Mouse (Mus musculus): ENCODE results near the gene Lce1c. TPM values are rescaled to one million over a fixed set of nuclear protein-coding genes. Genes with fewer than 3 reads are reported as not detected.
"Not testable (repeated sequence)": the region's sequence is repeated elsewhere in the genome, so short reads cannot be mapped to it uniquely, and the experiment has no call there.

The Lce1c gene
- total RNA-seq (2021), result not detected

DNA sequence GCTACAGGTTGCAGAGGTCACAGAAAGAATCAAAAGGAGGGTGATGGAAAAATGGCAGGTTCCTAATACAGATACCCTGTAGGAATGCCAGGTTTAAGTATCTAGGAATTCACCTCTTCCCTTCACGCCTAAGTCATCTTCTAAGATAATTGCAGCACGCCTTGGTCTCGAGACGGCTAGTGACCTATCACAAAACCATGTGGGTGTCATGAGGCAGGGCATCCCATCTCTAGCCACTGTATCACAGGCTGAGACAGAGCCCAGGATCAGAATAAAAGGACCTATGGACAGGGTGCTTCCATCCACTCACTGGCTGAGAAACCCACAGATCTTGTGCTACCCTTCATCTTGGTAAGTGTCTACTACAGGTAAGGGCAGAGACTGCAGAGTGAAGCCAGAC lies at the start of gene Lce1c:
TSS of gene Lce1c (plus strand) at position 301 of the 400 bp plus-strand sequence.
- no peak for DNase-seq (ENCODE audit: low spot score in 2 of 2)

DNA sequence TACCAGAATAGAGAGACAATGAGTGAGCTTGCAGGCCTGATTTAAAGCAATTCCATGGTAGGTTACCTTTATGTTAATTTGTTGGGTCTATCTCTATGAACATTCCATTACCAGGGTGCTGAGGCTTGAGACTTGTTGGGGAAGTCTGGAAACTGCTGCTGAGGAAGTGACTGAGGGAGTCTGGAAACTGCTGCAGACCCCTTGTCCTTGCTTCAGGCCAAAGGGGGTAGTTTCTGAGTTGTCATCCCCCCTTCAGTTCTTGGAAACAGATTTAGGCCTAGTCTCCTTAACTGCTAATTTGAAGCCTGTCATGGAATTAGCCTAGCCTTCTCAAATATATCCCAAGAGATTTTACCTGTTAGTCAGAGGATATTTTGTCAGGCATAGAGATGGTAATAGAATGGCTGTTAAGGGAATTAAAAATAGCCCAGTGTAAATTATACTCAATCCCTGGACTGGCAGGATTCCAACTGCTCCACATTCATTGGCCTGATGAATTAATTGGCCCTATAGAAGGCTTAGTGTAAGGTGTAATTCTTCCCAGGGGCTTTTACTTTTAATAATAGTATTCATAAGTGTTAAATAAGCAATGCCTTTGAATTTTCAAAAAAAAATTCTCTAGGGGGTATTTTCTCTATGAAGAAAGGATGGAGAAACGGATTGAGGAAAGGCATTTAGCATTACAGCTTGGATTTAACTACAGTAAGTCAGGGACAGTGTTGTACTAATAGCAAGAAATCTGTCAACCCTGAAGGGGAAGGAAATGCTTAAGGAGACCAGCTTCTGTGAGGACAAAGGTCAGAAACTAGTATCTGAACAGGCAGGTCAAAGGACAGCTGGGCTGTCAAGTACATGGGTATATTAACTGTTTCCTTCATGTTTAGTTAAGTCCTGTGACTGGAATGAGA lies 41.0 kb upstream of the Lce1c start:
- no peak for DNase-seq (ENCODE audit: low spot score in 2 of 2)
- intact Hi-C loops (cut with DNase I), result no loop called here

More for the DNA sequence above, at the start of gene Lce1c:
- intact Hi-C loops (cut with DNase I), result no loop called here

DNA sequence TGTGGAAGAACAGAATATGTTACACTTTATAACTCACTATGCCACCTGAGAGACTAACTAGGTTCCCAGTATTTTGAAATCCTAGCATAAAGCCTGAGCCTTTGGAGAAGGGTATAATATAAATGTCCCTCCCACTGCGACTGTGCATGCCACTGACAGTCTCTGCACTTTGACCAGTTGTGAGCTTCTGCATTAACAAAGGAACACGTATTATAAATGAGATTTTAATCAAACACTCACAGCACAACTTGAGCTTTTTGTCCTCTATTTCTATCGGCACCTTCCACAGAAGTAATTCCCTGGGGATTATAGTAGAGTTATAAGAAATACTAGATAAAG lies 40.4 kb upstream of the Lce1c start:
- no peak for DNase-seq (ENCODE audit: low spot score in 2 of 2)
- intact Hi-C loops (cut with DNase I), result no loop called here

DNA sequence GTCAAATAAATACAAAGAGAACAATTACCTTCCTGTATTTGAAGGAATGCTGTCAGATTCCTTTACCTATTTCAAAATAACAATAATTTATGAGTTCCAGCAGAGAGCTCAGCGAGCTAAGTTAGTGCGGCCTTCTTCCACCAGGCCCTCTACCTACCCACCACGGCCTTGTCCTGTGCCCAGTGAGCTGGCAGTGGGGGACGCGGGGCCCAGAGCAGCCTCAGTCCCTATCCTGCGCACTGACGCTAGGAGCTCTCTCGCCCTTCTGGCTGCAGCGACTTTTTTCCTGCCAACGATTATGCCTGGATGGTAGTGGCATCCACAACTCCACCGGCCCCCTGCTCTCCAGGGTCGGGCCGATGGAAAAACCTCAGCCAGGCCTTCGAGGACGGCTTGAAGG lies 39.2 kb upstream of the Lce1c start:
- DNase-seq (ENCODE audit: low spot score in 2 of 2), result no peak
- intact Hi-C loops (cut with DNase I), result no loop called here

DNA sequence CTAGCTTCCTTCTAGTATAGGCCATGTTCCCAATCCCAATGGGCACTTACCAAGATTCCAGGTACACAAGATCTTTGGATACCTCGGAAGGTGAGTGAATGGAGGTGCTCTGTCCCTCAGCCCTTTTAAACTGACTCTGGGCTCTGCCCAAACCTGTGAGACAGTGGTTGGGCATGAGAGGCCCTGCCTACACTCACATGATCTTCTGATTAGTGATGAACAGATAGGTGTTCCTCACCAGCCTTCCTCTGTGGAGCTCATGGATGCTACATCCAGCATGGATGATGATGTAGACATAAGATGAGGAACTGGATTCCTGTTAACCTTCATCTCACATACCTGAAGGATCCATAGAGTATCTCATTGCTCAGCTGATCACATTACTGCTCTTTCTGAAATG lies 30.8 kb upstream of the Lce1c start, which contains the start of gene Lce1a1:
TSS of gene Lce1a1 (minus strand) at position 101 of the 400 bp plus-strand sequence.
- no peak for DNase-seq (ENCODE audit: low spot score in 2 of 2)
- intact Hi-C loops (cut with DNase I), result no loop called here

DNA sequence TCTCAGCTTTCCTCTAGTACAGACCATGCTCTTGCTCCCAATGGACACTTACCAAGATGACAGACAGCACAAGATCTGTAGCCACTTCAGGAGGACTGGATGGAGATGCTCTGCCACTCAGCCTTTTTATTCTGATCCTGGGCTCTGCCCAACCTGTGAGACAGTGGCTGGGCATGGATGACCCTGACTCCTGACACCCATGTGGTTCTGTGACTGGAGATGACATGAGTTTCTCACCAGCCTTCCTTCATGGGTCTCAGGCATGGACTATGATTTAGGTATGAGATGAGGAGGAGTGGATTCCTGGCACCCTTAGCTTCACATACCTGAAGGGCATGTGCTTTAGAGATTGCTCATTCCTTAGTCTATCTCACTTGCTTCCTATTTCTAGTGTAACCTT lies 22.2 kb upstream of the Lce1c start, which contains the start of gene Lce1b:
TSS of gene Lce1b (minus strand) at position 101 of the 400 bp plus-strand sequence.
- DNase-seq (ENCODE audit: low spot score in 2 of 2), result no peak
- intact Hi-C loops (cut with DNase I), result no loop called here

DNA sequence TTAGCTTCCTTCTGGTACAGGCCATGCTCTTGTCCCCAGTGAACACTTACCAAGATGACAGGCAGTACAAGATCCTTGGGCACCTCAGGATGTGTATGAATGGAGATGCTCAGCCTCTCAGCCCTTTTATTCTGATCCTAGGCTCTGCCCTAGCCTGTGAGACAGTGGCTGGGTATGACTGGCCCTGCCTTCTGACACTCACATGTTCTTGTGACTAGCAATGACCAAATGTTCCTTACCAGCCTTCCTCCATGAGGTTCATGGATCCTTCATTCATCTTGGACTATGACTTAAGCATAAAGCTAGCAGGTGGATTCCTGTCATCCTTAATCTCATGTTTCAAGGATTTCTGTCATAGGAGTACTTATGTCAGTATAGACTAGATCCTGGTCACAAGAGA lies 8.8 kb upstream of the Lce1c start, which contains the start of gene Lce1a2:
TSS of gene Lce1a2 (minus strand) at position 101 of the 400 bp plus-strand sequence.
- intact Hi-C loops (cut with DNase I), result no loop called here

DNA sequence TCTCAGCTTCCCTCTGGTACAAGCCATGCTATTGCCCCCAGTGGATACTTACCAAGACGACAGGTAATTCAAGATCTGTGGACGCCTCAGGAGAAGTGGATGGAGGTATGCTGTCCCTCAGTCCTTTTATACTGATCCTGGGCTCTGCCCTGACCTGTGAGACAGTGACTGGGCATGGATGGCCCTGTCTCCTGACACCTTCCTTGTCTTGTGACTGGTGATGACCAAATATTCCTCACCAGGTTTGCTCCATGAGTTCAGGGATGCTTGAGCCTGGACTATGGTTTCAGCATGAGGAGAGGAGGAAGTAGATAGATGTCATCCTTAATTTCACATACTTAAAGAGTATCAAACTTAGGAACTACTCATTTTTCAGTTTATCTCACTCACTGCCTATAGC lies 8.1 kb downstream of the Lce1c start, which contains the start of gene Lce1d:
TSS of gene Lce1d (minus strand) at position 101 of the 400 bp plus-strand sequence.
- DNase-seq (ENCODE audit: low spot score in 2 of 2), result no peak
- intact Hi-C loops (cut with DNase I), result no loop called here

More for the DNA sequence above, 8.8 kb upstream of the Lce1c start, which contains the start of gene Lce1a2:
- DNase-seq (ENCODE audit: low spot score in 2 of 2), result no peak

DNA sequence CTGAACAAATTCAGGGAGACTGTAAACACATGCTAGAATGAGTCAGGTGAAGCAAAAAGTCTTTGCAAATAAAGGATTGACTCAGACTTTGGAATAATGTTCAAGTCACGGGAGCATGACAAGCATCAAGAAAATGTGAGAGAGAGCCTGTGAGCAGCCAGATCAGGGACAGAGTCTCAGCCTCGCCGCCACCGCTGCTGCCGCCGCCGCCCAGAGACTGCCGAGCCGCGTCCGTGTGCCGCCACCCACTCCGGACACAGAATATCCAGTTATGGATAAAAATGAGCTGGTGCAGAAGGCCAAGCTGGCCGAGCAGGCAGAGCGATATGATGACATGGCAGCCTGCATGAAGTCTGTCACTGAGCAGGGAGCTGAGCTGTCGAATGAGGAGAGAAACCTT lies 10.1 kb downstream of the Lce1c start:
- intact Hi-C loops (cut with DNase I), result not testable (repeated sequence)

DNA sequence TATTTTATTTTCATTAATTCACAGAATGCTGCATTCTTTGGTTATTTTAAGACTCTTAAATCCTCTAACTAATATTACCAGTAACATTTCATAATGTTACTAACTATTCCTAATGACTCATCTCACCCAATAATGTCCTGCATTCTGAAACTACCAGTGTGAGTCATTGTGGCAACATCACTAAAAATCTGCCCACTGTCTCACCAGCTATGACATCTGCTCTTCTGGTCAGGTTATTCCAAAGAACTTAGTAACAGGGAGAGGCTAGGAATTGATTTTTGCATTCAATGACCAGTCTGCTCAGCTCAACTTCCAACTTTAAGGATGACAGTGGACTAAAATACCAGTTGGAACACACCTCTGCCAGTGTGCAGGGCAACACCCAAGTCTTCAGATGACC lies 12.6 kb downstream of the Lce1c start:
- DNase-seq (ENCODE audit: low spot score in 2 of 2), result no peak
- intact Hi-C loops (cut with DNase I), result no loop called here

More for the DNA sequence above, 10.1 kb downstream of the Lce1c start:
- DNase-seq (ENCODE audit: low spot score in 2 of 2), result peak in 1 of 2 experiments; percentile 2

DNA sequence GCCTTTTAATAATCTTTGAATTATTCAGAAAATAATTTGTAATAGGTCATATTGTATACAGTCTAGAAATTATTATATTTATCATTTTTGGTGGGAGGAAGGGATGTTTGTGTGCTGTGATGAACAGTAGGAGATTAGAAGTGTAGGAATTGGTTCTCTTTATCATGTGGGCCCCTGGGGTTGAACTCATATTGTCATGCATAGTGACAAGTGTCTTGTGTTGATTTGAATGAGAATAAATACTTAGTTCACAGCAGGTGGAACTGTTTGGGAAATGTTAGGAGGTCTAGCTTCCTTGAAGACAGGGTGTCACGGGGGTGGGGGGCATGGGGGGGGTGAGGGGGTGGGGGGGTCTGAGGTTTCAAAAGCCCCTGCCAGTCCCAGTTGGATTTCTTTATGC lies 15.6 kb downstream of the Lce1c start:
- no peak for DNase-seq (ENCODE audit: low spot score in 2 of 2)
- intact Hi-C loops (cut with DNase I), result no loop called here

DNA sequence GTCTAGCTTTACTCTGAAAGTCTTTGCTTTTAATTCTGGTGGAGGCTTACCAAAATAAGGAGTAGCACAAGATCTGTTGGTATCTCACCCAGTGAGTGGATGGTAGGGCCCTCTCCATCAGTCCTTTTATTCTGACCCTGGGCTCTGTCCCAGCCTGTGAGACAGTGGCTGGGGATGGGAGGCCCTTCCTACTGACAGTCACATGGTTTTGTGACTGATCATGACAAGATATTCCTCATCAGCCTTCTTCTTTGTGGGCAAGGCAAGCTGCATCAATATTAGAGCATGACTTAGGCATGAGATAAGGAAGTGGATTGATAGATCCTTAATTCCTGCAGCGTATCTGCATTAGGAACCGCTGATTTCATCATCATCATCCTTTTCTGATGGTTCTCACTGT lies 29.9 kb downstream of the Lce1c start, which contains the start of gene Lce1e:
TSS of gene Lce1e (minus strand) at position 101 of the 400 bp plus-strand sequence.
- intact Hi-C loops (cut with DNase I), result no loop called here
- DNase-seq (ENCODE audit: low spot score in 2 of 2), result no peak

DNA sequence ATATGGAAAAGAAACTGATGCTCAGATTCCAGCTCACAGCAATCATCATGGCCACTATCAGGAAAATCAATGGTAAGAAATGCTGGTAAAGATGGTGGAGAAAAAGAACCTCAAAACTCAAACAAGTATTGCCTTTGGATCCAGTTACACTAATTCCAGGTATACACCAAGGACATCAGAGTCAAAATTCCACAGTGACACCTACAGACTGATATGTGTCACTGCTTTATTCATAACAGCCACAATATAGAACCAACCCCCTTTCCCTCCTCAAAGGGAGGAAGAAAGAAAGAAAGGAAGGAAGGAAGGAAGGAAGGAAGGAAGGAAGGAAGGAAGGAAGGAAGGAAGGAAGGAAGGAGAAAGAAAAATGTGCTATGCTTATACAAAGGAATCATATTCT lies 36.1 kb downstream of the Lce1c start:
- DNase-seq (ENCODE audit: low spot score in 2 of 2), result no peak
- intact Hi-C loops (cut with DNase I), result no loop called here

DNA sequence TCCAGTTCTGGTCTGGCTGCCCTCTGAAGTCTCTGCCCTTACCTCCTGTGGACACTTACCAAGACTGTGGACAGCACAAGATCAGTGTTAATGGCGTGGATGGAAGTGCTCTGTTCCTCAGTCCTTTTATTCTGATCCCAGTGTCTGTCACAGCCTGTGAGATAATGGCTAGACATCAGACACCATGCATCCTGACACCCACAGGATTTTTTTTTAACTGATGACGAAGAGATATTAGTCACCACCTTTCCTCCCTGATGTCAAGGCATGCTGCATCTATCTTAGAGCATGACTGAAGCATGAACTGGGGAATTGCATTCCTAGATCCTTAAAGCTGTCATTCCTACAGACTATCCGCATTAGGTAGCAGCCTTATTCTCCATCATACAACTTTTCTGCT lies 41.2 kb downstream of the Lce1c start, which contains the start of gene Lce1f:
TSS of gene Lce1f (minus strand) at position 101 of the 400 bp plus-strand sequence.
- intact Hi-C loops (cut with DNase I), result no loop called here
- no peak for DNase-seq (ENCODE audit: low spot score in 2 of 2)

DNA sequence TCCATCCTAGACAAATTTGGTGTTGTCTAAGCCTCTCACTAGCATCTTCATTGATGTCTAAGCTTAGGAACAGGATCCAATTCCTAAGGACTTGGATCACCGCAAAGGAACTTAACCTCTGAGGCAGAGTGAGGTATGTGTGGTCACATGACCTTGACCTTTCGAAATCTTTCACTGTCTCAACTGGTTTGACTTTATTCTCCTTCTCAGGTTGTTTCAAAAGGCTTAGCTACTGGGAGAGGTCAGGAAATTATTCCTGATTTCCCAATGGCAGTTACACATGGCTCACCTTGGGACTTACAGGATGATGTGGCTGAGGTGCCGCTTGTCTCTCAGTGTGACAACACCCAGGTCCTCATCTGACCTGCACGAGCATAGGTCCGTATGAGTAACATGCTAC lies 43.6 kb downstream of the Lce1c start:
- intact Hi-C loops (cut with DNase I), result no loop called here
- DNase-seq (ENCODE audit: low spot score in 2 of 2), result no peak

Other genes with a start within 250 kb of the Lce1c start
- gene Gm9774, start 249.8 kb upstream of the Lce1c start, total RNA-seq (2021), result 1 to 10 TPM; 3.5 to 3.9 TPM
- gene Sprr2k, start 246.7 kb upstream of the Lce1c start, total RNA-seq (2021), result not detected
- gene Sprr1b, start 240.5 kb upstream of the Lce1c start, total RNA-seq (2021), result not detected
- not detected for gene Sprr3, start 220.5 kb upstream of the Lce1c start, total RNA-seq (2021)
- gene Sprr1a, start 193.4 kb upstream of the Lce1c start, total RNA-seq (2021), result not detected
- gene Sprr4, start 178.8 kb upstream of the Lce1c start, total RNA-seq (2021), result not detected
- not detected for gene 2310046K23Rik, start 144.7 kb upstream of the Lce1c start, total RNA-seq (2021)
- not detected for gene Ivl, start 105.5 kb upstream of the Lce1c start, total RNA-seq (2021)
- not detected for gene Smcp, start 90.2 kb upstream of the Lce1c start, total RNA-seq (2021)
- gene 2210017I01Rik, start 71.8 kb upstream of the Lce1c start, total RNA-seq (2021), result not detected
- not detected for gene Lce6a, start 57.6 kb upstream of the Lce1c start, total RNA-seq (2021)
- not detected for gene Lce1a1, start 30.9 kb upstream of the Lce1c start, total RNA-seq (2021)
- not detected for gene Lce1b, start 22.3 kb upstream of the Lce1c start, total RNA-seq (2021)
- not detected for gene Lce1a2, start 8.9 kb upstream of the Lce1c start, total RNA-seq (2021)
- gene Lce1d, start 8.0 kb downstream of the Lce1c start, total RNA-seq (2021), result not detected
- gene Lce1e, start 29.8 kb downstream of the Lce1c start, total RNA-seq (2021), result not detected
- not detected for gene Lce1f, start 41.1 kb downstream of the Lce1c start, total RNA-seq (2021)
- gene Gm38119, start 59.8 kb downstream of the Lce1c start, total RNA-seq (2021), result not detected
- not detected for gene Lce1g, start 73.1 kb downstream of the Lce1c start, total RNA-seq (2021)
- gene Lce1h, start 85.8 kb downstream of the Lce1c start, total RNA-seq (2021), result not detected
- not detected for gene Lce1i, start 99.7 kb downstream of the Lce1c start, total RNA-seq (2021)
- not detected for gene Lce1j, start 111.3 kb downstream of the Lce1c start, total RNA-seq (2021)
- gene Lce1k, start 128.6 kb downstream of the Lce1c start, total RNA-seq (2021), result not detected
- not detected for gene Kprp, start 148.0 kb downstream of the Lce1c start, total RNA-seq (2021)
- gene Lce1l, start 172.0 kb downstream of the Lce1c start, total RNA-seq (2021), result not detected
- not detected for gene 2310050C09Rik, start 191.0 kb downstream of the Lce1c start, total RNA-seq (2021)
- not detected for gene Lce3a, start 247.0 kb downstream of the Lce1c start, total RNA-seq (2021)

Data from left cerebral cortex, postnatal 25 days (tissue).